Mouse (Mus musculus): ENCODE results near the gene Ccnd1.

Gene Ccnd1

GRCm38 (mm10) chr7:144939344-144940002, at the start of gene Ccnd1:
TSS of gene Ccnd1 (minus strand) at chr7:144939925.
- DNase-seq (ENCODE audit: low spot score in 2 of 2): peak in 1 of 2 experiments; percentile 29

GRCm38 (mm10) chr7:144988856-144989255, 49.1 kb upstream of the Ccnd1 start:
- no peak for DNase-seq (ENCODE audit: low spot score in 2 of 2)

GRCm38 (mm10) chr7:144985100-144985499, 45.4 kb upstream of the Ccnd1 start:
- no peak for DNase-seq (ENCODE audit: low spot score in 2 of 2)

- no peak for DNase-seq (ENCODE audit: low spot score in 2 of 2)
Measured at GRCm38 (mm10) chr7:144982358-144983110, 42.8 kb upstream of the Ccnd1 start.

GRCm38 (mm10) chr7:144981426-144982079, 41.8 kb upstream of the Ccnd1 start:
- DNase-seq (ENCODE audit: low spot score in 2 of 2): no peak

- no peak for DNase-seq (ENCODE audit: low spot score in 2 of 2)
Measured at GRCm38 (mm10) chr7:144979814-144980213, 40.1 kb upstream of the Ccnd1 start.

GRCm38 (mm10) chr7:144977121-144977520, 37.4 kb upstream of the Ccnd1 start:
- DNase-seq (ENCODE audit: low spot score in 2 of 2): no peak

GRCm38 (mm10) chr7:144973461-144973860, 33.7 kb upstream of the Ccnd1 start:
- DNase-seq (ENCODE audit: low spot score in 2 of 2): no peak

GRCm38 (mm10) chr7:144971769-144972168, 32.0 kb upstream of the Ccnd1 start:
- no peak for DNase-seq (ENCODE audit: low spot score in 2 of 2)

- DNase-seq (ENCODE audit: low spot score in 2 of 2): no peak
Measured at GRCm38 (mm10) chr7:144970997-144971768, 31.5 kb upstream of the Ccnd1 start.

- no peak for DNase-seq (ENCODE audit: low spot score in 2 of 2)
Measured at GRCm38 (mm10) chr7:144965893-144966292, 26.2 kb upstream of the Ccnd1 start.

GRCm38 (mm10) chr7:144964316-144964715, 24.6 kb upstream of the Ccnd1 start:
- DNase-seq (ENCODE audit: low spot score in 2 of 2): no peak

GRCm38 (mm10) chr7:144963911-144964310, 24.2 kb upstream of the Ccnd1 start:
- no peak for DNase-seq (ENCODE audit: low spot score in 2 of 2)

GRCm38 (mm10) chr7:144958509-144959395, 19.0 kb upstream of the Ccnd1 start:
- DNase-seq (ENCODE audit: low spot score in 2 of 2): no peak

GRCm38 (mm10) chr7:144943254-144943653, 3.5 kb upstream of the Ccnd1 start:
- peak; percentile 53 to 58 for DNase-seq (ENCODE audit: low spot score in 2 of 2)

- DNase-seq (ENCODE audit: low spot score in 2 of 2): no peak
Measured at GRCm38 (mm10) chr7:144942744-144943135, 3.0 kb upstream of the Ccnd1 start.

GRCm38 (mm10) chr7:144942071-144942743, 2.5 kb upstream of the Ccnd1 start:
- DNase-seq (ENCODE audit: low spot score in 2 of 2): no peak

GRCm38 (mm10) chr7:144941242-144941831, 1.6 kb upstream of the Ccnd1 start:
- peak; percentile 44 to 62 for DNase-seq (ENCODE audit: low spot score in 2 of 2)

- no peak for DNase-seq (ENCODE audit: low spot score in 2 of 2)
Measured at GRCm38 (mm10) chr7:144940585-144940984, 860 bp upstream of the Ccnd1 start.

GRCm38 (mm10) chr7:144940003-144940571, 362 bp upstream of the Ccnd1 start:
- no peak for DNase-seq (ENCODE audit: low spot score in 2 of 2)
